Mouse (Mus musculus) megakaryocyte, embryonic 14.5 days (primary cell): ENCODE measurements around the gene Ppp4r4. TPM values are rescaled to one million over a fixed set of nuclear protein-coding genes. Genes with fewer than 3 reads are reported as not detected.
"Not testable (repeated sequence)": the region's sequence is repeated elsewhere in the genome, so short reads cannot be mapped to it uniquely, and the experiment has no call there.

Source experiments
- H3K27me3 ChIP-seq: replicated peaks from 2 replicates; pipeline ENCODE3; 2012; ENCODE audit warnings: inconsistent platforms
- H3K36me3 ChIP-seq: replicated peaks from 2 replicates; pipeline ENCODE3; 2012; ENCODE audit warnings: low read length, inconsistent platforms, mixed read lengths
- H3K4me1 ChIP-seq: 2 replicates; pipeline ENCODE4 v1.6.1; 2012; ENCODE audit warnings: inconsistent platforms
- H3K4me3 ChIP-seq: replicated peaks from 2 replicates; pipeline ENCODE3; 2012; ENCODE audit warnings: moderate library complexity, mild to moderate bottlenecking, inconsistent platforms
- H3K9me3 ChIP-seq: 2 replicates; pipeline ENCODE4 v1.6.1; 2012; ENCODE audit warnings: inconsistent platforms
- FLI1 ChIP-seq: IDR thresholded peaks from 2 replicates; pipeline ENCODE4 v1.6.1; 2012; ENCODE audit warnings: low read length, inconsistent platforms, mixed read lengths
- GATA1 ChIP-seq: IDR thresholded peaks from 3 replicates; pipeline ENCODE4 v1.6.1; 2012; ENCODE audit warnings: mixed read lengths, low read length, inconsistent platforms, borderline replicate concordance
- polyA plus RNA-seq: library from polyadenylated mRNA; stranded (reverse); fragments of >175 nt; gene quantifications from 2 replicates; pipeline ENCODE4 v1.2.3, GENCODE M21; 2012; ENCODE audit warnings: low replicate concordance; ENCODE audit not compliant: insufficient read depth

The Ppp4r4 gene
- polyA plus RNA-seq, 1 experiment = not detected

DNA sequence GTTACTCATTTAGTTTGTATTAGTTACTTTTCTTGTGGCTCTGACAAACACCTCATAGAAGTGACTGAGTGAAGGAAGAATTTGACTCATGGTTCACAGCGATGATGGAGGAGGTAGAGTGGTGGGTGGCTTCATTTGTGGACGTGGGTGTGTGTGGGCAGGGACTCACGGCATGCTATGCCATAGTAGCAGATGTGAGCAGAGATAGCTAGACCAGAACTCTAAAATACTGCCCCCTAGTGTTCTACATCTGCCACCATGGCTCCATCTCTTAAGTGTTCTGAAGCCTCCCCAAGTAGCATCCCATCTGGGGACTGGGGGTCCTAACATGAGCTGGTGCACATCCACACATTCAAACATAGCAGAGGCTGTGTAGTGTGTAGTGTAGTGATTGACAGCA is 21.4 kb downstream of the Ppp4r4 start:
- no peaks in the 10 kb centered on the region for H3K4me1 ChIP-seq
- no peaks in the 10 kb centered on the region for H3K36me3 ChIP-seq
- H3K4me3 ChIP-seq = no peak overlapping the region
- no peak for TF ChIP-seq FLI1
- no peak for TF ChIP-seq GATA1
- no peaks in the 10 kb centered on the region for H3K9me3 ChIP-seq
- H3K27me3 ChIP-seq = no peaks in the 10 kb centered on the region

DNA sequence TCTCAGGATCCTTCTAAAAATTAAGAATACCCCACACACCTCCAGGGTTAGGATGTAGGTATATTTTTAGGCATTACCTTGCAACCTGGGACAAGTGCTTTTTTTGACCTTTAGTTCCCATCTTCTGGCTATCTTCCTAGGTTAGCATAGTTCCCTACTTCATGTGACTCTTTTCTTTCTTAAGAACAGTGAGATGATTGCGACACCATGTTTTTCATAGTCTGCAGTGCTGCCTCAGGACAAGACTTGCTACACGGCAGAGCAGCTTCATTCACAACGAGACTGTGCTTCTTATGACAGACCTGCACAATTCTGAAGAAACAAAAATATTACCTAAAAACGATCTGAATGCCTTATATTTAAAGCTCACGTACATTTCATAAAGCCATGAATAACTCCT is 24.8 kb downstream of the Ppp4r4 start:
- TF ChIP-seq GATA1 (no peak), FLI1 (no peak)
- Histone ChIP-seq H3K36me3 (no peaks in the 10 kb centered on the region), H3K4me1 (no peaks in the 10 kb centered on the region), H3K27me3 (no peaks in the 10 kb centered on the region), H3K4me3 (no peak overlapping the region), H3K9me3 (no peaks in the 10 kb centered on the region)

DNA sequence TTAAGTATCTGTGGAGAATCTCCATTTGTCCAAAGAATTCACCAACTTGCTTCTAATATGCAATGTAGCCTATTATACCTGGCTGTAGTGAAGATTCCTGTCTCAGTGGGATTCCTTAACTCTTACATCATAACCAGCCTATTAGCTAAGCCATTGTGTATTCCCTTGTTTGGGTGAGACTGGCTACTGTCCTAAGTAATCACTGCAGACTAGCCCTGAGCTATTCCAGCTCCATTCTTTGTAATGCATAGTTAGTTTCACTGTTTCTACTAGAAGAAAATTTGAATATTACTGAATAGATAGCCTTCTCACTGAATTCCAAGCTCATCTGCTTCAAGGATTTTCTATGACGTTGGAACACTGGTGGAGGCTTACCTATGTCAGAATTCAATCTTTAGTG is 32.6 kb downstream of the Ppp4r4 start:
- Histone ChIP-seq H3K36me3 (no peaks in the 10 kb centered on the region), H3K9me3 (no peaks in the 10 kb centered on the region), H3K27me3 (no peaks in the 10 kb centered on the region), H3K4me1 (no peaks in the 10 kb centered on the region), H3K4me3 (no peak overlapping the region)
- TF ChIP-seq FLI1 = no peak
- TF ChIP-seq GATA1 = no peak

DNA sequence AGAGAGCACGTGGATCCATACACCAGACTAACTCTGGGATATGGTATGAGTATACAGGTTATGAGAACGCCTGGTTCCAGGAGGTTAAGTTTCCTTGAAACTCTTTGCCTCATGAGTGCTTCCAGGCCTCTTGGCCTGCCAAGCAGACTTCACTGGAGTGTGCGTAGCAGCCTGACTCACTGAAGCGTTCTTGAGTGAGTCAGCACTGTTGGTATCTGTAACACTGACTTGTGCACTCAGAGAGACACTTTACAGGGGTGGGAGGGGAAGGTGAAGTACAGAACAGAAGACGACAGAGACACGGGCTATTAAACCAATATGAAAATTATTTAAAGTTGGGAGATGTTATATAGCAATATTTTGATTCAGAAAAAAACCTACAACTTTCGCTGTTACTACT is 33.1 kb downstream of the Ppp4r4 start:
- Histone ChIP-seq H3K4me1 (no peaks in the 10 kb centered on the region), H3K4me3 (no peak overlapping the region), H3K27me3 (no peaks in the 10 kb centered on the region), H3K36me3 (no peaks in the 10 kb centered on the region), H3K9me3 (no peaks in the 10 kb centered on the region)
- TF ChIP-seq GATA1 (no peak), FLI1 (no peak)

DNA sequence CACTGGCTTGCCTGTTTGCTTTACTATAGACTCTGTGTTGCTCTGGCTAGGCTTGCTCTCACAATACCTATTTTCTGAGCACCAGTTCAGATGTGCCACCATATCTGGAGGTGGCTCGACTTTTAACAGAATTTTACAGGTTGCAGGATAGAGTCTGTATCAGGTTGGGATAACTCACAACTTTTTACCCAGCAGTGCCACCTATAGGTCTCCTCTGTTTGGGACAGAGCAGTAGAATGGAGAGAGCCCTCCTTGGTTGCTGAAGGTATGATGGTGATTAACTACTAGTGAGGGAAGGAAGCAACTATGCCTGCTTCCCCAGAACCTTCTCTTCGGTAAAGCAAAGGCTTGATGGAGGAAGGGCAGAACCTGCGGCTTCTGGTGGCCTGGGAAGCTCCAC is 35.0 kb downstream of the Ppp4r4 start:
- no peaks in the 10 kb centered on the region for H3K4me1 ChIP-seq
- TF ChIP-seq GATA1 (no peak), FLI1 (no peak)
- H3K36me3 ChIP-seq = no peaks in the 10 kb centered on the region
- H3K4me3 ChIP-seq = no peak overlapping the region
- no peaks in the 10 kb centered on the region for H3K9me3 ChIP-seq
- H3K27me3 ChIP-seq = no peaks in the 10 kb centered on the region

DNA sequence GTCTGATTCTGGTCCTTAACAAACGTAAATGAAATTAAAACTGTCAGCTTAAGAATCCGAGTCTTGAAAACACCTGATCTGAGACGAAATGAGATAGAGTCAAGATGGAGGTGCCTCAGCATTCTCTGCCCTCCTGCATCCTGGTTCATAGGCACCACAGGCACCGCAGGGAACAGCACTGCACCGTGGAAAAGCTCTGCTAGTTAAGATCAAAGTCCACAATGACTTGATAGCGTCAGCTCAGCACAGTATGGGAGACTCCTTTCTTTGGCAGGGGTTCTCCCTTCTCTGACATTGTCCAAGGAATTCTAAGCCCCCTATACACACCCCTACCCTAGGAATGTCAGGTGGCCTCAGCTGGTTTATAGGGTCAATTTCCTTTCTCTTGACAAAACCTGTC is 37.6 kb downstream of the Ppp4r4 start:
- TF ChIP-seq FLI1 = no peak
- no peak for TF ChIP-seq GATA1
- Histone ChIP-seq H3K27me3 (no peaks in the 10 kb centered on the region), H3K9me3 (no peaks in the 10 kb centered on the region), H3K36me3 (no peaks in the 10 kb centered on the region), H3K4me1 (no peaks in the 10 kb centered on the region), H3K4me3 (no peak overlapping the region)

DNA sequence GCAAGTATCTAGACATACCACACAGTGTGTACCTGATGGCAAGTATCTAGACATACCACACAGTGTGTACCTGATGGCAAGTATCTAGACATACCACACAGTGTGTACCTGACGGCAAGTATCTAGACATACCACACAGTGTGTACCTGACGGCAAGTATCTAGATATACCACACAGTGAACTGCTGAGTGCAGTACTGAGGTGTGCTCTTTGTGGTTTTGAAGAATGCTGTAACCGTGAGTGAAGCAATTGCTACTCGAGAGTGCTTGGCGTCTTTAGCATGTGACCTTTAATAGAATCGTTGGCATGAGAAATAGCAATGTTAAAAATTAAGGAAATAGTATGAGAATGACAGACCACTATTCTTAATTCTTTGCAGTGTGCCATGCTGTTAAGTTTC is 46.1 kb downstream of the Ppp4r4 start:
- not testable (repeated sequence) for H3K36me3 ChIP-seq, H3K27me3 ChIP-seq, H3K9me3 ChIP-seq, H3K4me1 ChIP-seq, H3K4me3 ChIP-seq

DNA sequence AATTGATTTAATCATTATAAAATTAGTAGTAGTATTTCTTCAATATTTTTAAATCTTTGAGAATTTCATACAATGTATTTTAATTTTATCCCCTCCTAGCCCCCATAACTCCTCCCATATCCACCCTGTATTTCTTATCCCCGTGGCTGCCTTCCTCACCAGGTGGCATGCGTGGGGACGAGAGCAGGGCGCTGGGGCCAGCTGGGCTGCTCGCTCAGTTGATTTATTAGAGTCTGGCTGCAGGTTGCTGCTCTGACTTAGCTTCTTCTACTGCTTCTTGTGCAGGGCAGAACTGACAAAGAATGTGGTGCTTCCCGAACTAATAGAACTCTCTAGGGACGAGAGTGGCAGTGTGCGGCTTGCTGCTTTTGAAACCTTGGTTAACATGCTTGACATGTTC is 51.7 kb downstream of the Ppp4r4 start:
- H3K4me3 ChIP-seq = no peak overlapping the region
- no peaks in the 10 kb centered on the region for H3K36me3 ChIP-seq
- no peaks in the 10 kb centered on the region for H3K27me3 ChIP-seq
- H3K9me3 ChIP-seq = peaks cover 6% of the 10 kb centered on the region; the same call in 1 of the 2 replicates
- no peaks in the 10 kb centered on the region for H3K4me1 ChIP-seq
- TF ChIP-seq FLI1 (no peak), GATA1 (no peak)

DNA sequence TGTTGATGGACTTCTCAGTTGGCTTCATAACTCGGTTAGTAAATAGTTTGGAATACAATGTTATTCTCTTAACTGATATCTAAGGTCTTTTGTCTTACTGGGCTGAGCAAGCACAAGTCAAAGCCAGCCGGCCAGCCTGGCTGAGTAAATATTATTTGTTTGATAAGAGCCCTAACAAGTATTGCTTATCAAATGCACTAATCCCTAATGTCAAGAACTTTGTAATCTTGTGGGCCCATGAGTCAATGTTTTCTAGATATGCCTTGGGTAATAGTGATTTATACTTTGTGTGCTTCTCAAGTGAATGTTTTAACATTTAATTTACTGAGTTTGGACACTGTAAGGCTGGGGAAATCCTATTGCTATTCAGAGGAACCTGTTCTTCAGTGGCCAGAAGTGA is 66.3 kb downstream of the Ppp4r4 start:
- Histone ChIP-seq H3K36me3 (no peaks in the 10 kb centered on the region), H3K4me1 (no peaks in the 10 kb centered on the region), H3K9me3 (peaks cover 4% of the 10 kb centered on the region; the same call in 1 of the 2 replicates), H3K4me3 (no peak overlapping the region), H3K27me3 (no peaks in the 10 kb centered on the region)
- TF ChIP-seq GATA1 = no peak
- TF ChIP-seq FLI1 = no peak

DNA sequence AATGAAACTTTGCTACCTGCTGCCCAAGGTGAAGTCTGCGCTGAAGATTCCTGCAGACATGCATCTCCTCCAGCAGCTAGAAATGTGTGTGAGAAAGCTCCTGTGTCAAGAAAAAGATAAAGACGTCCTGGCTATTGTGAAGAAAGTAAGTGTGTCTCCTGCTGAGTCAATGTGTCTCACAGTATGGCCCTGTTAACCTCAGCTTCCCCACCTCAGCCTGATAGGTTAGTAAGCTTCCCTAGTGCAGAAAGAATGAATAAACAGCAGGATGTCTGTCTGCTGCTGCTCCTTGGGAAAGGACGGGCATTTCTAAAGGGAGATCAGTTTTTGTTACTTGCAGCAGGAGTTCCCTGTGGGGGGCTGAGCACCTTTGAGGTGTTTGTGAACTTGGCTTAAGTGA is 68.3 kb downstream of the Ppp4r4 start:
- Histone ChIP-seq H3K4me1 (no peaks in the 10 kb centered on the region), H3K27me3 (no peaks in the 10 kb centered on the region), H3K4me3 (no peak overlapping the region), H3K9me3 (peaks cover 4% of the 10 kb centered on the region; the same call in 1 of the 2 replicates), H3K36me3 (no peaks in the 10 kb centered on the region)
- no peak for TF ChIP-seq GATA1
- no peak for TF ChIP-seq FLI1

DNA sequence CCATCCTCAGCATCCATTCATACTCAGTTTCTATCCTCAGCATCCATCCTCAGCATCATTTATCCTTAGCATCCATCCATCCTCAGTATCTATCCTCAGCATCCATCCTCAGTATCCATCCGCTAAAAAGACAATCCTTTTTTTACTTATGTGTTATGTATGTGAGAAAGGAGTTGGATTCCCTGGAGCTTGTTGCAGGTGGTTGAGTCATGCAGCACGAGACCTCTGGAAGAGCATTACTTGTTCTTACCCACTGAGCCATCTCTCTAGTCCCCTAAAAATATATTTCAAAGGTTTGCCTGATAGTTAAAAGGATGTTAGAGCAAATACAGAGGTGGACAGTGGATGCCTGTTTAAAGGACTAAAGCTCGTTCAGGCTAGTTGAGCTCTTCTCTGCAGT is 69.8 kb downstream of the Ppp4r4 start:
- TF ChIP-seq FLI1 (no peak), GATA1 (no peak)
- Histone ChIP-seq H3K27me3 (no peaks in the 10 kb centered on the region), H3K36me3 (no peaks in the 10 kb centered on the region), H3K4me3 (no peak overlapping the region), H3K4me1 (no peaks in the 10 kb centered on the region), H3K9me3 (peaks cover 4% of the 10 kb centered on the region; the same call in 1 of the 2 replicates)
